Mouse (Mus musculus) embryonic facial prominence, embryonic 11.5 days (tissue): ENCODE data around the gene Bms1. TPM values are rescaled to one million over a fixed set of nuclear protein-coding genes. Genes with fewer than 3 reads are reported as not detected.

Experiments
- ATAC-seq: fragments of 200-750 bp; cut with Nextera tagmentation; replicated peaks from 2 replicates; pipeline ENCODE4 v1.8.0; 2017; ENCODE audit warnings: low read depth; ENCODE audit not compliant: insufficient number of reproducible peaks, low FRiP score, low TSS enrichment
- DNase-seq: peaks from one replicate; pipeline ENCODE4 v3.0.0-alpha.2; 2015; ENCODE audit warnings: low spot score
- H3K27ac ChIP-seq: fragments of 300-500 bp; sonication (generic); replicated peaks from 2 replicates; pipeline ENCODE4 v1.5.1; 2014; ENCODE audit warnings: mild to moderate bottlenecking, low read depth, low read length, control low read depth
- H3K27me3 ChIP-seq: fragments of 300-500 bp; sonication (generic); 2 replicates; pipeline ENCODE4 v1.6.1; 2014; ENCODE audit warnings: mild to moderate bottlenecking, low read length, moderate library complexity, mixed read lengths; ENCODE audit not compliant: control insufficient read depth, insufficient read depth
- H3K36me3 ChIP-seq: fragments of 300-500 bp; sonication (generic); replicated peaks from 2 replicates; pipeline ENCODE4 v1.6.1; 2014; ENCODE audit warnings: low read depth, mild to moderate bottlenecking, low read length, moderate library complexity, mixed read lengths; ENCODE audit not compliant: control insufficient read depth, insufficient read depth
- H3K4me1 ChIP-seq: fragments of 300-500 bp; sonication (generic); 2 replicates; pipeline ENCODE4 v1.6.1; 2014; ENCODE audit warnings: low read length, mixed read lengths; ENCODE audit not compliant: control insufficient read depth, insufficient read depth
- H3K4me2 ChIP-seq: fragments of 300-500 bp; sonication (generic); 2 replicates; pipeline ENCODE4 v1.6.1; 2014; ENCODE audit warnings: low read depth, mild to moderate bottlenecking, control low read depth, low read length, moderate library complexity
- H3K4me3 ChIP-seq: fragments of 300-500 bp; sonication (generic); 2 replicates; pipeline ENCODE4 v1.5.1; 2014; ENCODE audit warnings: low read depth, low read length, control low read depth
- H3K9ac ChIP-seq: fragments of 300-500 bp; sonication (generic); replicated peaks from 2 replicates; pipeline ENCODE4 v1.6.1; 2014; ENCODE audit warnings: mild to moderate bottlenecking, control low read depth, low read length
- H3K9me3 ChIP-seq: fragments of 300-500 bp; sonication (generic); replicated peaks from 2 replicates; pipeline ENCODE4 v1.6.1; 2016; ENCODE audit warnings: mild to moderate bottlenecking, low read length, inconsistent platforms, mixed read lengths; ENCODE audit not compliant: control insufficient read depth
- WGBS: fragments of 180-500 bp; shearing (Covaris S2); extraction: QIAGEN DNeasy Blood & Tissue Kit; methylation state at CpG from one replicate; pipeline ENCODE4 v1.1.7; 2014; 5-methylcytosine and 5-hydroxymethylcytosine counted together
- polyA plus RNA-seq: library from polyadenylated mRNA; unstranded; fragments of >200 nt; fragmentation: Nextera tagmentation; extraction: Ambion mirVana; gene quantifications from 2 replicates; pipeline ENCODE4 v1.2.1, GENCODE M21; 2014

Bms1 gene
- polyA plus RNA-seq, 1 experiment from 2014 or later: 53.3 TPM

- ATAC-seq: no peak
- H3K4me3 ChIP-seq: no peak overlapping the region
- H3K4me1 ChIP-seq: no peaks in the 10 kb centered on the region
- H3K9me3 ChIP-seq: no peaks in the 10 kb centered on the region
- DNase-seq: no peak
- no peak overlapping the region for H3K27ac ChIP-seq
- no peaks in the 10 kb centered on the region for H3K36me3 ChIP-seq
- no peak overlapping the region for H3K4me2 ChIP-seq
- H3K27me3 ChIP-seq: no peaks in the 10 kb centered on the region
- no peak overlapping the region for H3K9ac ChIP-seq
Measured at GRCm38 (mm10) chr6:118365781-118366180, 53.5 kb downstream of the Bms1 start.

GRCm38 (mm10) chr6:118350342-118350741 is 68.9 kb downstream of the Bms1 start:
- H3K36me3 ChIP-seq: no peaks in the 10 kb centered on the region
- H3K9ac ChIP-seq: no peak overlapping the region
- WGBS: 77% methylated on average over 12 of the region's 12 CpGs
- no peaks in the 10 kb centered on the region for H3K4me1 ChIP-seq
- ATAC-seq: no peak
- DNase-seq: no peak
- H3K4me3 ChIP-seq: no peak overlapping the region
- H3K27me3 ChIP-seq: no peaks in the 10 kb centered on the region
- H3K4me2 ChIP-seq: no peak overlapping the region
- no peaks in the 10 kb centered on the region for H3K9me3 ChIP-seq
- H3K27ac ChIP-seq: no peak overlapping the region

- Histone ChIP-seq H3K9me3 (no peaks in the 10 kb centered on the region), H3K9ac (no peak overlapping the region), H3K4me3 (no peak overlapping the region), H3K27me3 (no peaks in the 10 kb centered on the region), H3K27ac (no peak overlapping the region), H3K36me3 (no peaks in the 10 kb centered on the region), H3K4me2 (no peak overlapping the region), H3K4me1 (no peaks in the 10 kb centered on the region)
- no peak for DNase-seq
- ATAC-seq: no peak
- WGBS: 63% methylated on average over 3 of the region's 3 CpGs
Measured at GRCm38 (mm10) chr6:118348186-118348585, 71.1 kb downstream of the Bms1 start.

- WGBS: 88% methylated on average over 8 of the region's 8 CpGs
- no peak overlapping the region for H3K4me3 ChIP-seq
- DNase-seq (no peak), ATAC-seq (no peak)
- no peak overlapping the region for H3K4me2 ChIP-seq
- no peaks in the 10 kb centered on the region for H3K4me1 ChIP-seq
- no peaks in the 10 kb centered on the region for H3K27me3 ChIP-seq
- H3K9ac ChIP-seq: no peak overlapping the region
- H3K27ac ChIP-seq: no peak overlapping the region
- no peaks in the 10 kb centered on the region for H3K9me3 ChIP-seq
- no peaks in the 10 kb centered on the region for H3K36me3 ChIP-seq
Measured at GRCm38 (mm10) chr6:118347291-118347690, 72.0 kb downstream of the Bms1 start.

GRCm38 (mm10) chr6:118341861-118342485 is 77.3 kb downstream of the Bms1 start:
- Histone ChIP-seq H3K27ac (no peak overlapping the region), H3K4me3 (no peak overlapping the region), H3K4me2 (no peak overlapping the region), H3K9ac (no peak overlapping the region), H3K36me3 (no peaks in the 10 kb centered on the region), H3K27me3 (no peaks in the 10 kb centered on the region), H3K4me1 (no peaks in the 10 kb centered on the region), H3K9me3 (no peaks in the 10 kb centered on the region)
- ATAC-seq (no peak), DNase-seq (no peak)
- 89% methylated on average over 11 of the region's 11 CpGs for WGBS

GRCm38 (mm10) chr6:118337660-118338059 is 81.6 kb downstream of the Bms1 start:
- Histone ChIP-seq H3K36me3 (no peaks in the 10 kb centered on the region), H3K4me3 (no peak overlapping the region), H3K9me3 (no peaks in the 10 kb centered on the region), H3K27me3 (no peaks in the 10 kb centered on the region), H3K27ac (no peak overlapping the region), H3K4me1 (no peaks in the 10 kb centered on the region), H3K9ac (no peak overlapping the region), H3K4me2 (no peak overlapping the region)
- DNase-seq: no peak
- no peak for ATAC-seq
- 74% methylated on average over 5 of the region's 5 CpGs for WGBS

GRCm38 (mm10) chr6:118336541-118337480 is 82.5 kb downstream of the Bms1 start:
- DNase-seq: no peak
- no peak overlapping the region for H3K4me3 ChIP-seq
- WGBS: 82% methylated on average over 14 of the region's 14 CpGs

GRCm38 (mm10) chr6:118335934-118336450 is 83.3 kb downstream of the Bms1 start:
- Histone ChIP-seq H3K4me1 (no peaks in the 10 kb centered on the region), H3K9me3 (no peaks in the 10 kb centered on the region), H3K27ac (no peak overlapping the region), H3K9ac (no peak overlapping the region), H3K27me3 (no peaks in the 10 kb centered on the region), H3K36me3 (no peaks in the 10 kb centered on the region), H3K4me2 (no peak overlapping the region), H3K4me3 (no peak overlapping the region)
- ATAC-seq: no peak
- DNase-seq: no peak
- 74% methylated on average over 5 of the region's 5 CpGs for WGBS

More at GRCm38 (mm10) chr6:118336541-118337480, 82.5 kb downstream of the Bms1 start:
- no peaks in the 10 kb centered on the region for H3K4me1 ChIP-seq
- H3K4me2 ChIP-seq: no peak overlapping the region
- no peaks in the 10 kb centered on the region for H3K9me3 ChIP-seq
- no peaks in the 10 kb centered on the region for H3K36me3 ChIP-seq
- ATAC-seq: no peak
- H3K27me3 ChIP-seq: no peaks in the 10 kb centered on the region
- H3K9ac ChIP-seq: no peak overlapping the region
- H3K27ac ChIP-seq: no peak overlapping the region
